Mouse (Mus musculus): ENCODE data around the gene Cdt1. TPM values are rescaled to one million over a fixed set of nuclear protein-coding genes. Genes with fewer than 3 reads are reported as not detected.
A peak's percentile ranks its signal among the peaks of the same experiment; 100 is the strongest.

The Cdt1 gene
- total and polyA plus RNA-seq, 3 experiments, result 46.0 to 67.3 (median 50.0) TPM

GRCm38 (mm10) chr8:122568109-122568504, 292 bp downstream of the Cdt1 start:
- Histone ChIP-seq H3K36me3 (replicated peaks in 1 of 2; ENCODE audit: control insufficient read depth in 1 of 2, insufficient read depth in 1 of 2, low read length in 1 of 2) (peaks cover 37 to 61% of the 10 kb centered on the region in 2 experiments), H3K79me2 (replicated peaks; ENCODE audit: control insufficient read depth, extremely low read depth, insufficient read depth, poor library complexity, severe bottlenecking) (peaks cover 13% of the 10 kb centered on the region), H3K9ac (ENCODE audit: insufficient read depth, low read depth) (peak overlapping the region; percentile 99), H3K4me3 (replicated peaks in 1 of 3; ENCODE audit: low read depth in 2 of 3, low read length in 2 of 3, poor library complexity in 1 of 3) (peak overlapping the region; percentile 64 to 99 (median 80)), H3K4me2 (ENCODE audit: insufficient read depth, low read depth, poor library complexity, severe bottlenecking) (peak overlapping the region; percentile 47; the same call in 1 of the 2 replicates), H3K27me3 (replicated peaks) (no peaks in the 10 kb centered on the region), H3K9me3 (replicated peaks; ENCODE audit: low read length) (peaks cover 5% of the 10 kb centered on the region), H3K27ac (ENCODE audit: insufficient read depth, low read depth) (peak overlapping the region; percentile 99), H3K4me1 (ENCODE audit: control insufficient read depth in 1 of 2, insufficient read depth in 2 of 2) (peaks cover 10 to 36% of the 10 kb centered on the region in 2 experiments; a peak in 3 of 4 replicates)
- in situ Hi-C loops (cut with MboI; ENCODE audit: low pct_ligation_motif_present, low pct_unique_long_range_greater_than_20kb, low sequenced_read_pairs) (no loop called here), dilution Hi-C loops (cut with MboI; ENCODE audit: extremely low pct_ligation_motif_present, extremely low pct_unique_long_range_greater_than_20kb, low sequenced_read_pairs) (no loop called here)
- peak; percentile 93 for DNase-seq (ENCODE audit: extremely low read depth)
- TF ChIP-seq ETS1 (conservative IDR thresholded peaks at IDR 0.05; ENCODE audit: low read depth, low read length), result peak; percentile 72
- TF ChIP-seq MAZ (IDR thresholded peaks at IDR 0.05; ENCODE audit: low read depth, low read length), result peak; percentile 67; the same call in 1 of the 2 replicates
- TF ChIP-seq ELF1 (IDR thresholded peaks at IDR 0.05; ENCODE audit: low read depth, low read length), result peak; percentile 81
- TF ChIP-seq MEF2A (IDR thresholded peaks at IDR 0.05; ENCODE audit: borderline replicate concordance, low read depth, low read length), result 0 out of 2 replicates have a peak, but pooled peaks have one; percentile 19
- peak; percentile 29; the same call in 1 of the 2 replicates for TF ChIP-seq BHLHE40 (IDR thresholded peaks at IDR 0.05; ENCODE audit: low read depth, low read length)
- no peak for TF ChIP-seq NRF1 (IDR thresholded peaks at IDR 0.05; ENCODE audit: low read depth, low read length)

- Histone ChIP-seq H3K36me3 (replicated peaks in 1 of 2; ENCODE audit: control insufficient read depth in 1 of 2, insufficient read depth in 1 of 2, low read length in 1 of 2) (peaks cover 37 to 67% of the 10 kb centered on the region in 2 experiments), H3K9ac (ENCODE audit: insufficient read depth, low read depth) (peak overlapping the region; percentile 99), H3K79me2 (replicated peaks; ENCODE audit: control insufficient read depth, extremely low read depth, insufficient read depth, poor library complexity, severe bottlenecking) (peaks cover 13% of the 10 kb centered on the region), H3K27me3 (replicated peaks) (no peaks in the 10 kb centered on the region), H3K4me2 (ENCODE audit: insufficient read depth, low read depth, poor library complexity, severe bottlenecking) (peak overlapping the region; percentile 46), H3K4me3 (replicated peaks in 1 of 3; ENCODE audit: low read depth in 2 of 3, low read length in 2 of 3, poor library complexity in 1 of 3) (peak overlapping the region; percentile 49 to 64 (median 55)), H3K9me3 (replicated peaks; ENCODE audit: low read length) (peaks cover 5% of the 10 kb centered on the region), H3K4me1 (ENCODE audit: control insufficient read depth in 1 of 2, insufficient read depth in 2 of 2) (peaks cover 10 to 42% of the 10 kb centered on the region in 2 experiments; a peak in 3 of 4 replicates), H3K27ac (ENCODE audit: insufficient read depth, low read depth) (peak overlapping the region; percentile 26)
- dilution Hi-C loops (cut with MboI; ENCODE audit: extremely low pct_ligation_motif_present, extremely low pct_unique_long_range_greater_than_20kb, low sequenced_read_pairs) (no loop called here), in situ Hi-C loops (cut with MboI; ENCODE audit: low pct_ligation_motif_present, low pct_unique_long_range_greater_than_20kb, low sequenced_read_pairs) (no loop called here)
- DNase-seq (ENCODE audit: extremely low read depth), result peak; percentile 59
- TF ChIP-seq PAX5 (IDR thresholded peaks at IDR 0.05; ENCODE audit: low read length), result no peak
- TF ChIP-seq ETS1 (conservative IDR thresholded peaks at IDR 0.05; ENCODE audit: low read depth, low read length), result no peak
- TF ChIP-seq ZNF384 (IDR thresholded peaks at IDR 0.05; ENCODE audit: low read depth, low read length), result no peak
- no peak for TF ChIP-seq CHD1 (IDR thresholded peaks at IDR 0.05; ENCODE audit: low read depth, low read length)
- TF ChIP-seq RCOR1 (conservative IDR thresholded peaks at IDR 0.05; ENCODE audit: low read depth, low read length), result no peak
- no peak for TF ChIP-seq MYC (IDR thresholded peaks at IDR 0.05; ENCODE audit: low read depth, low read length)
- TF ChIP-seq MAX (IDR thresholded peaks at IDR 0.05; ENCODE audit: low read length), result no peak
- peak; percentile 25; the same call in 1 of the 2 replicates for TF ChIP-seq CHD2 (IDR thresholded peaks at IDR 0.05; ENCODE audit: low read length)
- peak in 1 of 2 experiments; percentile 44; a peak in 2 of 4 replicates for TF ChIP-seq CTCF (conservative IDR thresholded peaks at IDR 0.05 in 1 of 2, IDR thresholded peaks at IDR 0.05 in 1 of 2; ENCODE audit: low read depth in 2 of 2, low read length in 2 of 2)
- TF ChIP-seq IRF4 (IDR thresholded peaks at IDR 0.05; ENCODE audit: low read depth, low read length), result no peak
Measured at GRCm38 (mm10) chr8:122568881-122569309, 1.1 kb downstream of the Cdt1 start.

All from CH12.LX (cell line).